Mouse (Mus musculus) embryonic facial prominence, embryonic 13.5 days (tissue): ENCODE results near the gene Chkb. TPM values are rescaled to one million over a fixed set of nuclear protein-coding genes. Genes with fewer than 3 reads are reported as not detected.

Source experiments
- ATAC-seq: fragments of 200-750 bp; cut with Nextera tagmentation; 2 replicates; pipeline ENCODE4 v1.8.0; 2017; ENCODE audit warnings: low read depth; ENCODE audit not compliant: insufficient number of reproducible peaks, insufficient read depth, low FRiP score, low TSS enrichment
- H3K27ac ChIP-seq: fragments of 300-500 bp; sonication (generic); 2 replicates; pipeline ENCODE4 v1.5.1; 2015; ENCODE audit warnings: moderate library complexity, mild to moderate bottlenecking, inconsistent platforms
- H3K27me3 ChIP-seq: fragments of 300-500 bp; sonication (generic); 2 replicates; pipeline ENCODE4 v1.6.1; 2015; ENCODE audit warnings: mild to moderate bottlenecking, inconsistent platforms
- H3K36me3 ChIP-seq: fragments of 300-500 bp; sonication (generic); 2 replicates; pipeline ENCODE4 v1.6.1; 2015; ENCODE audit warnings: mild to moderate bottlenecking, inconsistent platforms
- H3K4me1 ChIP-seq: fragments of 300-500 bp; sonication (generic); 2 replicates; pipeline ENCODE4 v1.6.1; 2015; ENCODE audit warnings: inconsistent platforms
- H3K4me2 ChIP-seq: fragments of 300-500 bp; sonication (generic); 2 replicates; pipeline ENCODE4 v1.6.1; 2015; ENCODE audit warnings: moderate library complexity, mild to moderate bottlenecking, inconsistent platforms
- H3K4me3 ChIP-seq: fragments of 300-500 bp; sonication (generic); 2 replicates; pipeline ENCODE4 v1.5.1; 2015; ENCODE audit warnings: mild to moderate bottlenecking, inconsistent platforms
- H3K9ac ChIP-seq: fragments of 300-500 bp; sonication (generic); 2 replicates; pipeline ENCODE4 v1.6.1; 2015; ENCODE audit warnings: mild to moderate bottlenecking, inconsistent platforms
- H3K9me3 ChIP-seq: fragments of 300-500 bp; sonication (generic); 2 replicates; pipeline ENCODE4 v1.6.1; 2016; ENCODE audit warnings: inconsistent platforms
- WGBS: fragments of 180-500 bp; shearing (Covaris S2); methylation state at CpG from one replicate; pipeline ENCODE4 v1.1.7; 2015; ENCODE audit warnings: mixed read lengths; 5-methylcytosine and 5-hydroxymethylcytosine counted together
- polyA plus RNA-seq: library from polyadenylated mRNA; unstranded; fragments of >200 nt; fragmentation: Nextera tagmentation; extraction: Ambion mirVana; gene quantifications from 2 replicates; pipeline ENCODE4 v1.2.1, GENCODE M21; 2015

The Chkb gene
- polyA plus RNA-seq, 1 experiment from 2014 or later: 59.3 TPM

GRCm38 (mm10) chr15:89426716-89427115 is 3.0 kb downstream of the Chkb start:
- H3K9ac ChIP-seq: no peak overlapping the region
- H3K27ac ChIP-seq: no peak overlapping the region
- no peak overlapping the region for H3K4me2 ChIP-seq
- no peak for ATAC-seq
- H3K4me3 ChIP-seq: no peak overlapping the region
- 91% methylated on average over 10 of the region's 10 CpGs for WGBS
- peaks cover 16% of the 10 kb centered on the region for H3K4me1 ChIP-seq
- no peaks in the 10 kb centered on the region for H3K9me3 ChIP-seq
- peaks cover 36% of the 10 kb centered on the region for H3K36me3 ChIP-seq
- H3K27me3 ChIP-seq: no peaks in the 10 kb centered on the region

- no peak within 1 kb of the TSS for H3K27ac ChIP-seq
- no peak for ATAC-seq
- no peak within 1 kb of the TSS for H3K4me3 ChIP-seq
- 21% methylated on average over 6 of the region's 6 CpGs for WGBS
- peak within 1 kb of the TSS; percentile 57; the same call in 1 of the 2 replicates for H3K9ac ChIP-seq
- H3K9me3 ChIP-seq: no peaks in the 10 kb centered on the region
- peak within 1 kb of the TSS; percentile 20; the same call in 1 of the 2 replicates for H3K4me2 ChIP-seq
- peaks cover 36% of the 10 kb centered on the region for H3K36me3 ChIP-seq
- H3K27me3 ChIP-seq: no peaks in the 10 kb centered on the region
- peaks cover 16% of the 10 kb centered on the region for H3K4me1 ChIP-seq
Measured at GRCm38 (mm10) chr15:89425711-89426121, 4.0 kb downstream of the Chkb start, which contains the start of gene Cpt1b. TSS of gene Cpt1b (minus strand) at chr15:89425863.

GRCm38 (mm10) chr15:89424621-89425020 is 5.1 kb downstream of the Chkb start:
- Histone ChIP-seq H3K9me3 (no peaks in the 10 kb centered on the region), H3K4me2 (no peak overlapping the region), H3K9ac (no peak overlapping the region), H3K27ac (no peak overlapping the region), H3K4me3 (no peak overlapping the region), H3K4me1 (peaks cover 16% of the 10 kb centered on the region), H3K36me3 (peaks cover 45% of the 10 kb centered on the region), H3K27me3 (no peaks in the 10 kb centered on the region)
- WGBS: 80% methylated on average over 8 of the region's 8 CpGs
- ATAC-seq: no peak

- peaks cover 39% of the 10 kb centered on the region for H3K36me3 ChIP-seq
- no peak for ATAC-seq
- H3K9ac ChIP-seq: no peak overlapping the region
- H3K4me2 ChIP-seq: no peak overlapping the region
- H3K9me3 ChIP-seq: no peaks in the 10 kb centered on the region
- H3K4me3 ChIP-seq: no peak overlapping the region
- whole genome bisulfite sequencing: 88% methylated on average over 9 of the region's 9 CpGs
- no peaks in the 10 kb centered on the region for H3K27me3 ChIP-seq
- H3K27ac ChIP-seq: no peak overlapping the region
- peaks cover 7% of the 10 kb centered on the region; the same call in 1 of the 2 replicates for H3K4me1 ChIP-seq
Measured at GRCm38 (mm10) chr15:89421938-89422337, 7.8 kb downstream of the Chkb start.

- no peak overlapping the region for H3K4me3 ChIP-seq
- H3K36me3 ChIP-seq: peaks cover 12% of the 10 kb centered on the region
- no peak overlapping the region for H3K9ac ChIP-seq
- no peak overlapping the region for H3K4me2 ChIP-seq
- H3K27ac ChIP-seq: no peak overlapping the region
- H3K27me3 ChIP-seq: no peaks in the 10 kb centered on the region
- H3K9me3 ChIP-seq: no peaks in the 10 kb centered on the region
- WGBS: 88% methylated on average over 8 of the region's 8 CpGs
- H3K4me1 ChIP-seq: no peaks in the 10 kb centered on the region
- ATAC-seq: no peak
Measured at GRCm38 (mm10) chr15:89415282-89415681, 14.4 kb downstream of the Chkb start.

GRCm38 (mm10) chr15:89410118-89410517 is 19.6 kb downstream of the Chkb start, which contains the start of gene Syce3:
TSS of gene Syce3 (minus strand) at chr15:89410503.
- H3K27ac ChIP-seq: no peak within 1 kb of the TSS
- H3K4me2 ChIP-seq: no peak within 1 kb of the TSS
- no peaks in the 10 kb centered on the region for H3K4me1 ChIP-seq
- H3K4me3 ChIP-seq: no peak within 1 kb of the TSS
- peaks cover 9% of the 10 kb centered on the region; the same call in 1 of the 2 replicates for H3K9me3 ChIP-seq
- no peaks in the 10 kb centered on the region for H3K36me3 ChIP-seq
- H3K9ac ChIP-seq: no peak within 1 kb of the TSS
- no peaks in the 10 kb centered on the region for H3K27me3 ChIP-seq
- ATAC-seq: 0 out of 2 replicates have a peak, but pooled peaks have one; percentile 52
- WGBS: 82% methylated on average over 20 of the region's 24 CpGs

- H3K4me3 ChIP-seq: no peak overlapping the region
Measured at GRCm38 (mm10) chr15:89406691-89407090, 23.0 kb downstream of the Chkb start.

GRCm38 (mm10) chr15:89404831-89405623 is 24.7 kb downstream of the Chkb start:
- H3K9me3 ChIP-seq: peaks cover 9% of the 10 kb centered on the region; the same call in 1 of the 2 replicates
- H3K36me3 ChIP-seq: no peaks in the 10 kb centered on the region
- no peaks in the 10 kb centered on the region for H3K27me3 ChIP-seq
- no peak overlapping the region for H3K4me3 ChIP-seq
- H3K4me2 ChIP-seq: no peak overlapping the region
- 81% methylated on average over 10 of the region's 10 CpGs for WGBS
- H3K4me1 ChIP-seq: no peaks in the 10 kb centered on the region
- no peak overlapping the region for H3K27ac ChIP-seq
- no peak for ATAC-seq
- no peak overlapping the region for H3K9ac ChIP-seq

More at GRCm38 (mm10) chr15:89406691-89407090, 23.0 kb downstream of the Chkb start:
- Histone ChIP-seq H3K9ac (no peak overlapping the region), H3K4me2 (no peak overlapping the region), H3K27me3 (no peaks in the 10 kb centered on the region), H3K27ac (no peak overlapping the region), H3K9me3 (peaks cover 9% of the 10 kb centered on the region; the same call in 1 of the 2 replicates), H3K36me3 (no peaks in the 10 kb centered on the region), H3K4me1 (no peaks in the 10 kb centered on the region)
- no peak for ATAC-seq

GRCm38 (mm10) chr15:89402471-89402870 is 27.2 kb downstream of the Chkb start:
- H3K27me3 ChIP-seq: no peaks in the 10 kb centered on the region
- 92% methylated on average over 1 of the region's 1 CpGs for WGBS
- ATAC-seq: no peak

GRCm38 (mm10) chr15:89399716-89400115 is 30.0 kb downstream of the Chkb start:
- no peak overlapping the region for H3K9ac ChIP-seq
- H3K36me3 ChIP-seq: no peaks in the 10 kb centered on the region
- no peak overlapping the region for H3K27ac ChIP-seq
- WGBS: 47% methylated on average over 1 of the region's 1 CpGs
- no peaks in the 10 kb centered on the region for H3K9me3 ChIP-seq
- H3K27me3 ChIP-seq: no peaks in the 10 kb centered on the region
- H3K4me3 ChIP-seq: no peak overlapping the region
- H3K4me1 ChIP-seq: no peaks in the 10 kb centered on the region
- ATAC-seq: no peak
- no peak overlapping the region for H3K4me2 ChIP-seq

More at GRCm38 (mm10) chr15:89402471-89402870, 27.2 kb downstream of the Chkb start:
- no peaks in the 10 kb centered on the region for H3K36me3 ChIP-seq
- H3K4me2 ChIP-seq: no peak overlapping the region
- H3K27ac ChIP-seq: no peak overlapping the region
- H3K9me3 ChIP-seq: 0 out of 2 replicates have a peak, but pooled peaks cover 5% of the 10 kb centered on the region
- no peak overlapping the region for H3K4me3 ChIP-seq
- H3K9ac ChIP-seq: no peak overlapping the region
- no peaks in the 10 kb centered on the region for H3K4me1 ChIP-seq

GRCm38 (mm10) chr15:89398146-89398545 is 31.6 kb downstream of the Chkb start:
- 84% methylated on average over 2 of the region's 2 CpGs for WGBS
- Histone ChIP-seq H3K4me2 (no peak overlapping the region), H3K9ac (no peak overlapping the region), H3K27me3 (no peaks in the 10 kb centered on the region), H3K36me3 (no peaks in the 10 kb centered on the region), H3K4me1 (no peaks in the 10 kb centered on the region), H3K27ac (no peak overlapping the region), H3K9me3 (no peaks in the 10 kb centered on the region), H3K4me3 (no peak overlapping the region)
- ATAC-seq: no peak

GRCm38 (mm10) chr15:89396883-89397282 is 32.8 kb downstream of the Chkb start:
- no peak overlapping the region for H3K27ac ChIP-seq
- H3K9me3 ChIP-seq: no peaks in the 10 kb centered on the region
- no peak overlapping the region for H3K4me2 ChIP-seq
- no peaks in the 10 kb centered on the region for H3K4me1 ChIP-seq
- ATAC-seq: no peak
- no peaks in the 10 kb centered on the region for H3K36me3 ChIP-seq
- H3K27me3 ChIP-seq: no peaks in the 10 kb centered on the region
- H3K4me3 ChIP-seq: no peak overlapping the region
- WGBS: 87% methylated on average over 4 of the region's 4 CpGs
- H3K9ac ChIP-seq: no peak overlapping the region
